Mouse (Mus musculus) erythroblast, adult 5-6 weeks (primary cell): Measurements from ENCODE around the gene Shld2. TPM values are rescaled to one million over a fixed set of nuclear protein-coding genes. Genes with fewer than 3 reads are reported as not detected.

Experiments used
- total RNA-seq, 2 experiments: library from RNA; stranded (forward) in 1 of 2; stranded (reverse) in 1 of 2; fragments of 150-400 nt in 1 of 2; fragments of 200-764, 138-1000 nt in 1 of 2; gene quantifications; 2 replicates each; pipeline versions ENCODE4 v1.2.3 to v1.2.4; 2015 to 2017; ENCODE audit warnings: low replicate concordance in 2 of 2

Shld2 gene
- total RNA-seq, 2 experiments from 2014 or later: 1.4 to 5.2 TPM

Other genes with a start within 250 kb of the Shld2 start
- gene Anxa8, start 224.5 kb downstream of the Shld2 start, total RNA-seq (2015; ENCODE audit: low replicate concordance): not detected in 2 replicates
- gene Anxa8, start 224.5 kb downstream of the Shld2 start, total RNA-seq (2017; ENCODE audit: low replicate concordance): not detected in 2 replicates
- not detected in 2 replicates for gene A630023A22Rik, start 207.7 kb downstream of the Shld2 start, total RNA-seq (2015; ENCODE audit: low replicate concordance)
- not detected in 2 replicates for gene A630023A22Rik, start 207.7 kb downstream of the Shld2 start, total RNA-seq (2017; ENCODE audit: low replicate concordance)
- not detected in 2 replicates for gene Npy4r, start 158.0 kb downstream of the Shld2 start, total RNA-seq (2015; ENCODE audit: low replicate concordance)
- not detected in 2 replicates for gene Npy4r, start 158.0 kb downstream of the Shld2 start, total RNA-seq (2017; ENCODE audit: low replicate concordance)
- not detected in 2 replicates for gene Gprin2, start 108.8 kb downstream of the Shld2 start, total RNA-seq (2015; ENCODE audit: low replicate concordance)
- not detected in 2 replicates for gene Gprin2, start 108.8 kb downstream of the Shld2 start, total RNA-seq (2017; ENCODE audit: low replicate concordance)
- gene Syt15, start 90.9 kb downstream of the Shld2 start, total RNA-seq (2015; ENCODE audit: low replicate concordance): not detected in 2 replicates
- gene Syt15, start 90.9 kb downstream of the Shld2 start, total RNA-seq (2017; ENCODE audit: low replicate concordance): not detected in 2 replicates
- 35.7 and 65.6 TPM in 2 replicates for gene Glud1, start 234 bp upstream of the Shld2 start, total RNA-seq (2015; ENCODE audit: low replicate concordance)
- 24.5 and 55.2 TPM in 2 replicates for gene Glud1, start 234 bp upstream of the Shld2 start, total RNA-seq (2017; ENCODE audit: low replicate concordance)
- gene Fam25c, start 44.9 kb upstream of the Shld2 start, total RNA-seq (2015; ENCODE audit: low replicate concordance): not detected in 2 replicates
- gene Fam25c, start 44.9 kb upstream of the Shld2 start, total RNA-seq (2017; ENCODE audit: low replicate concordance): not detected in 2 replicates
- not detected in 2 replicates for gene Sncg, start 64.3 kb upstream of the Shld2 start, total RNA-seq (2015; ENCODE audit: low replicate concordance)
- not detected in 2 replicates for gene Sncg, start 64.3 kb upstream of the Shld2 start, total RNA-seq (2017; ENCODE audit: low replicate concordance)
- not detected in 2 replicates for gene Mmrn2, start 65.0 kb upstream of the Shld2 start, total RNA-seq (2015; ENCODE audit: low replicate concordance)
- not detected in 2 replicates for gene Mmrn2, start 65.0 kb upstream of the Shld2 start, total RNA-seq (2017; ENCODE audit: low replicate concordance)
- gene Bmpr1a, start 192.8 kb upstream of the Shld2 start, total RNA-seq (2015; ENCODE audit: low replicate concordance): 0.21 and 1.2 TPM in 2 replicates
- gene Bmpr1a, start 192.8 kb upstream of the Shld2 start, total RNA-seq (2017; ENCODE audit: low replicate concordance): 0.42 and 0.77 TPM in 2 replicates
- gene 9230112D13Rik, start 212.3 kb upstream of the Shld2 start, total RNA-seq (2015; ENCODE audit: low replicate concordance): not detected in 2 replicates
- gene 9230112D13Rik, start 212.3 kb upstream of the Shld2 start, total RNA-seq (2017; ENCODE audit: low replicate concordance): not detected in 2 replicates